Mouse (Mus musculus) neural tube, embryonic 15.5 days (tissue): ENCODE data around the gene Dpy19l3. TPM values are rescaled to one million over a fixed set of nuclear protein-coding genes. Genes with fewer than 3 reads are reported as not detected.

ENCODE experiments used
- ATAC-seq: fragments of 200-750 bp; cut with Nextera tagmentation; 2 replicates; pipeline ENCODE4 v1.8.0; 2017; ENCODE audit warnings: mild to moderate bottlenecking, moderate TSS enrichment, moderate library complexity; ENCODE audit not compliant: low FRiP score
- H3K27ac ChIP-seq: fragments of 300-500 bp; sonication (generic); replicated peaks from 2 replicates; pipeline ENCODE4 v1.5.1; 2015; ENCODE audit warnings: mild to moderate bottlenecking, inconsistent platforms
- H3K27me3 ChIP-seq: fragments of 300-500 bp; sonication (generic); replicated peaks from 2 replicates; pipeline ENCODE4 v1.6.1; 2015; ENCODE audit warnings: inconsistent platforms
- H3K36me3 ChIP-seq: fragments of 300-500 bp; sonication (generic); 2 replicates; pipeline ENCODE4 v1.6.1; 2015; ENCODE audit warnings: inconsistent platforms
- H3K4me1 ChIP-seq: fragments of 300-500 bp; sonication (generic); 2 replicates; pipeline ENCODE4 v1.6.1; 2015; ENCODE audit warnings: inconsistent platforms
- H3K4me2 ChIP-seq: fragments of 300-500 bp; sonication (generic); 2 replicates; pipeline ENCODE4 v1.6.1; 2015; ENCODE audit warnings: inconsistent platforms, mild to moderate bottlenecking, moderate library complexity
- H3K4me3 ChIP-seq: fragments of 300-500 bp; sonication (generic); replicated peaks from 2 replicates; pipeline ENCODE4 v1.5.1; 2015; ENCODE audit warnings: mild to moderate bottlenecking, inconsistent platforms
- H3K9ac ChIP-seq: fragments of 300-500 bp; sonication (generic); replicated peaks from 2 replicates; pipeline ENCODE4 v1.6.1; 2015; ENCODE audit warnings: mild to moderate bottlenecking, inconsistent platforms
- H3K9me3 ChIP-seq: fragments of 300-500 bp; sonication (generic); replicated peaks from 2 replicates; pipeline ENCODE4 v1.6.1; 2016; ENCODE audit warnings: inconsistent platforms
- WGBS: fragments of 180-500 bp; shearing (Covaris S2); methylation state at CpG from one replicate; pipeline ENCODE4 v1.1.7; 2015; ENCODE audit warnings: mixed read lengths; 5-methylcytosine and 5-hydroxymethylcytosine counted together
- polyA plus RNA-seq: library from polyadenylated mRNA; unstranded; fragments of >200 nt; fragmentation: Nextera tagmentation; extraction: Ambion mirVana; gene quantifications from 2 replicates; pipeline ENCODE4 v1.2.1, GENCODE M21; 2015

Gene Dpy19l3
- polyA plus RNA-seq, 1 experiment from 2014 or later, result 42.1 TPM

DNA sequence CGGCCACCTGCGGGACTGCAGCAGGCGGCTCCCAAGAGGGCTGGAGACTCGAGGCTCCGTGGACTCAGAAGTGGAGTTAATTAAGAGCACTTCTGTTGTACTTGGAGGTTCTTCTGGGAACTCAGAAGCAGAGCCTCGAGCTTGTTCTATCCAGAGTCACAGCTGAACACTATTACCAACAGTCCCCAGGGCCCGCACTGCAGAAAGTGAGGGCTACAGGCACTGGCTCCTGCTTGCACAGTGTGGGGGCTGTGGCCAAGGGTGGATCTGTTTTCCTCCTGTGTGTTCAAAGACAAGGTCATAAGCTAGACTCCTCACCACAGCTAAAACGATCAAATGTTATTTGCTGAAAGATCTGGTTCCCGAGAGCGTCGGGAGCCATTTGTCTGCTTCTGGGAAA, 68.0 kb downstream of the Dpy19l3 start:
- Histone ChIP-seq H3K9ac (no peak overlapping the region), H3K4me3 (no peak overlapping the region), H3K27ac (peak overlapping the region; percentile 45; the same call in 1 of the 2 replicates), H3K36me3 (peaks cover 14% of the 10 kb centered on the region; the same call in 1 of the 2 replicates), H3K9me3 (no peaks in the 10 kb centered on the region), H3K27me3 (no peaks in the 10 kb centered on the region), H3K4me1 (peaks cover 36% of the 10 kb centered on the region), H3K4me2 (0 out of 2 replicates have a peak overlapping the region, but pooled peaks have one; percentile 35)
- no peak for ATAC-seq
- 70% methylated on average over 11 of the region's 11 CpGs for WGBS

- no peak overlapping the region for H3K4me2 ChIP-seq
- WGBS, result 70% methylated on average over 6 of the region's 6 CpGs
These were observed 70.7 kb downstream of the Dpy19l3 start for GRCm38 (mm10) chr7:35683409-35684122.

GRCm38 (mm10) chr7:35681559-35681958, 72.7 kb downstream of the Dpy19l3 start:
- Histone ChIP-seq H3K9ac (no peak overlapping the region), H3K4me2 (no peak overlapping the region), H3K4me1 (peaks cover 11% of the 10 kb centered on the region), H3K36me3 (no peaks in the 10 kb centered on the region), H3K9me3 (no peaks in the 10 kb centered on the region), H3K4me3 (no peak overlapping the region), H3K27me3 (no peaks in the 10 kb centered on the region), H3K27ac (no peak overlapping the region)
- 83% methylated on average over 3 of the region's 3 CpGs for whole genome bisulfite sequencing
- ATAC-seq, result no peak

More at GRCm38 (mm10) chr7:35683409-35684122, 70.7 kb downstream of the Dpy19l3 start:
- Histone ChIP-seq H3K9ac (no peak overlapping the region), H3K4me1 (peaks cover 26% of the 10 kb centered on the region), H3K27me3 (no peaks in the 10 kb centered on the region), H3K36me3 (no peaks in the 10 kb centered on the region), H3K4me3 (no peak overlapping the region), H3K27ac (no peak overlapping the region), H3K9me3 (no peaks in the 10 kb centered on the region)
- no peak for ATAC-seq

DNA sequence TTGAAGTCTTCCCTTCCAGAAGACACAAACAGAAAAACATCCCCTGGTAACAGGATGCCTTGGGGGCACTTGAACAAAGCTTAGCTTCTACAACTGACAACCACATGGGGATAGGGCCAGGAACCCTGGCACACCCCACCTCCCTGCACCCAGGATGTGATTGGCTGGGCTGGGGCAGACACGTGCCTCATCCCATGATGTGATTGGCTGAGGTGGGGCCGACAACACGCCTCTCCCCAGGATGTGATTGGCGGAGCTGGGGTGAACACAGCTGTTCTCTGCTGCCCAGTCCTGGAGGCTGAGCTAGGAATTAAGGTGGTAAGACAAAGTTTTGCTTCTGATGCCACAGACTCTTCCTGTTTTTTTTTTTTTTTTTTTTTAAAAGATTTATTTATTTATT, 75.3 kb downstream of the Dpy19l3 start:
- H3K4me2 ChIP-seq, result no peak overlapping the region
- WGBS, result 86% methylated on average over 4 of the region's 4 CpGs
- H3K9me3 ChIP-seq, result no peaks in the 10 kb centered on the region
- no peak overlapping the region for H3K9ac ChIP-seq
- no peak overlapping the region for H3K27ac ChIP-seq
- ATAC-seq, result no peak
- 0 out of 2 replicates have a peak, but pooled peaks cover 3% of the 10 kb centered on the region for H3K4me1 ChIP-seq
- H3K27me3 ChIP-seq, result no peaks in the 10 kb centered on the region
- no peaks in the 10 kb centered on the region for H3K36me3 ChIP-seq
- no peak overlapping the region for H3K4me3 ChIP-seq

- no peak overlapping the region for H3K9ac ChIP-seq
- peak; percentile 81 for ATAC-seq
- 31% methylated on average over 18 of the region's 18 CpGs for WGBS
These were observed 85.9 kb downstream of the Dpy19l3 start for GRCm38 (mm10) chr7:35668066-35669041.

GRCm38 (mm10) chr7:35663790-35664376, 90.4 kb downstream of the Dpy19l3 start:
- H3K27me3 ChIP-seq, result no peaks in the 10 kb centered on the region
- no peaks in the 10 kb centered on the region for H3K9me3 ChIP-seq
- H3K4me2 ChIP-seq, result no peak overlapping the region
- ATAC-seq, result no peak
- no peaks in the 10 kb centered on the region for H3K36me3 ChIP-seq
- peaks cover 21% of the 10 kb centered on the region for H3K4me1 ChIP-seq
- 45% methylated on average over 16 of the region's 16 CpGs for WGBS
- no peak overlapping the region for H3K27ac ChIP-seq
- H3K4me3 ChIP-seq, result no peak overlapping the region
- no peak overlapping the region for H3K9ac ChIP-seq

More at GRCm38 (mm10) chr7:35668066-35669041, 85.9 kb downstream of the Dpy19l3 start:
- H3K4me3 ChIP-seq, result no peak overlapping the region
- no peaks in the 10 kb centered on the region for H3K27me3 ChIP-seq
- peak overlapping the region; percentile 82 for H3K27ac ChIP-seq
- H3K9me3 ChIP-seq, result no peaks in the 10 kb centered on the region
- H3K4me2 ChIP-seq, result peak overlapping the region; percentile 21; the same call in 1 of the 2 replicates
- H3K36me3 ChIP-seq, result no peaks in the 10 kb centered on the region
- H3K4me1 ChIP-seq, result peaks cover 21% of the 10 kb centered on the region

- Histone ChIP-seq H3K4me3 (no peak overlapping the region), H3K27me3 (no peaks in the 10 kb centered on the region), H3K4me2 (no peak overlapping the region), H3K27ac (no peak overlapping the region), H3K36me3 (no peaks in the 10 kb centered on the region), H3K9ac (no peak overlapping the region), H3K9me3 (no peaks in the 10 kb centered on the region), H3K4me1 (peaks cover 6% of the 10 kb centered on the region)
- 59% methylated on average over 3 of the region's 3 CpGs for WGBS
- no peak for ATAC-seq
These were observed 95.1 kb downstream of the Dpy19l3 start for GRCm38 (mm10) chr7:35659173-35659572.

GRCm38 (mm10) chr7:35657829-35658228, 96.4 kb downstream of the Dpy19l3 start:
- ATAC-seq, result no peak
- WGBS, result 52% methylated on average over 6 of the region's 6 CpGs
- H3K9ac ChIP-seq, result no peak overlapping the region

GRCm38 (mm10) chr7:35651583-35652270, 102.5 kb downstream of the Dpy19l3 start:
- ATAC-seq, result no peak
- 88% methylated on average over 10 of the region's 10 CpGs for WGBS
- Histone ChIP-seq H3K9ac (no peak overlapping the region), H3K4me2 (no peak overlapping the region), H3K27me3 (no peaks in the 10 kb centered on the region), H3K36me3 (no peaks in the 10 kb centered on the region), H3K4me1 (peaks cover 3% of the 10 kb centered on the region), H3K9me3 (no peaks in the 10 kb centered on the region), H3K4me3 (no peak overlapping the region), H3K27ac (no peak overlapping the region)

More at GRCm38 (mm10) chr7:35657829-35658228, 96.4 kb downstream of the Dpy19l3 start:
- H3K36me3 ChIP-seq, result no peaks in the 10 kb centered on the region
- no peaks in the 10 kb centered on the region for H3K27me3 ChIP-seq
- no peaks in the 10 kb centered on the region for H3K4me1 ChIP-seq
- no peak overlapping the region for H3K4me2 ChIP-seq
- no peaks in the 10 kb centered on the region for H3K9me3 ChIP-seq
- H3K4me3 ChIP-seq, result no peak overlapping the region
- H3K27ac ChIP-seq, result no peak overlapping the region

- Histone ChIP-seq H3K4me1 (peaks cover 10% of the 10 kb centered on the region), H3K36me3 (no peaks in the 10 kb centered on the region), H3K4me3 (no peak overlapping the region), H3K4me2 (no peak overlapping the region), H3K9me3 (no peaks in the 10 kb centered on the region), H3K27me3 (no peaks in the 10 kb centered on the region), H3K27ac (no peak overlapping the region), H3K9ac (no peak overlapping the region; the same call in 1 of the 2 replicates)
- no peak for ATAC-seq
- WGBS, result 73% methylated on average over 11 of the region's 11 CpGs
These were observed 103.4 kb downstream of the Dpy19l3 start for GRCm38 (mm10) chr7:35650716-35651410.
